Mouse (Mus musculus): Measurements from ENCODE around the gene Ube2d3. TPM values are rescaled to one million over a fixed set of nuclear protein-coding genes. Genes with fewer than 3 reads are reported as not detected.
"Not testable (repeated sequence)": the region's sequence is repeated elsewhere in the genome, so short reads cannot be mapped to it uniquely, and the experiment has no call there.

Ube2d3 gene
- total and polyA plus RNA-seq, 2 experiments = 210 to 243 TPM

DNA sequence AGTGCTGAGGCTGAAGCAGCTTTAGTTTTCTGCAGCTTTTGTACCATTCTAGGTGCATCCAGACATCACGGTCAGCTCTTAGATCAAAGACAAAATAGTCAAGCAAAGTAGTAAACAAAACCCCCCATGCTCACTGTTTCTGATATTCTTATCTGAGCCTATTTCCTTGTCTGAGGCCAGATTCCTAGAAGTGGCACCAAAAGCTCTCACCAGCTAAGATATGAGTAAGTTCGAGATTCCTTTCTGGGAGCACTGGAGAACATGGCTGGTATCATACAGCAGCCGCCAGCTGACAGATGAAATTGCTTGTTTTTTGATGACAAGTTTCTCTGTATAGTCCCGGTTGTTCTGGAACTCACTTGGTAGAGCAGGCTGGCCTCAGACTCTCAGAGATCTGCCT lies 49.9 kb downstream of the Ube2d3 start:
- peaks cover 15% of the 10 kb centered on the region; the same call in 1 of the 2 replicates for H3K79me2 ChIP-seq (ENCODE audit: control insufficient read depth, insufficient read depth, low read length)
- peaks cover 14% of the 10 kb centered on the region for H3K4me1 ChIP-seq (ENCODE audit: control insufficient read depth, insufficient read depth, low read length)
- TF ChIP-seq CTCF (IDR thresholded peaks at IDR 0.05; ENCODE audit: low read depth, low read length) (no peak), POLR2A (IDR thresholded peaks at IDR 0.05; ENCODE audit: extremely low read depth, insufficient read depth, low read length) (no peak)
- no peak overlapping the region for H3K9ac ChIP-seq (ENCODE audit: low read depth, low read length)
- H3K27me3 ChIP-seq (ENCODE audit: control insufficient read depth, insufficient read depth, low read length) = no peaks in the 10 kb centered on the region
- H3K27ac ChIP-seq (replicated peaks; ENCODE audit: insufficient read depth, low read depth, low read length) = no peak overlapping the region
- no peak overlapping the region for H3K4me3 ChIP-seq (ENCODE audit: insufficient read depth, low read depth, low read length)
- DNase-seq (ENCODE audit: extremely low read depth, low read depth, low spot score) = no peak
- no peaks in the 10 kb centered on the region; the same call in 1 of the 2 replicates for H3K36me3 ChIP-seq (ENCODE audit: control insufficient read depth, insufficient read depth, low read length)
- 91% methylated on average over 4 of the region's 4 CpGs for WGBS

DNA sequence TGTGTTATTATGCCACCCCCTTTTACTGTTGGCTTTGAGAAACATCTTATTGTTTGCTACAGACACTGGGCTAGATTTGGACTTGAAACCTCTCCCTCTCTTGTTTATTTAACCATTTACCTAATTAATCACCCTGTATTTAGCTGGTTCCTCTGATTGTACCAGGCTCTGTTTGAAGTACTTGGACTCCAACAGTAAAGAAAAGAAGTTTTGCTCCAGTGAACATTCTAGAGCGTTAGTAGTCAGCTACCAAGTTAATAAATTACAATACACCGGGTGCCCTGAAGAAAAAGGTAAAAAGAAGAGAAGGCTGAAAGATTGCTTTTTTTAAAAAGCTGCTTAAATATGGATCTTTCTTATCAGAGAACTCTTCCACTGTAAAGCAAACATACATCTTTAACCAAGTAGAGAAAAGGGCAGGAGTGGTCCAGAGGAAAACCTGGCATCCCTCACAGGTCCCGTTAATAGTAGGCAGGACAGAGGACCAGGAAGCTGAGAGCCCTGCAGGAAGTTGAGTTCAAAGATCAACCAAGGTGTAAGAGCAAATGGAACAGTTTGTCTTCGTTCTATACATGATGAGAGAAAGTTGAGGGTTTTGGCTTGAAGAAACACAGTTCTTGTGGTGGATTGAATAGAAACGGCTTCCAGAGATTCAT lies 52.0 kb downstream of the Ube2d3 start:
- Histone ChIP-seq H3K4me3 (ENCODE audit: insufficient read depth, low read depth, low read length) (no peak overlapping the region), H3K4me1 (ENCODE audit: control insufficient read depth, insufficient read depth, low read length) (peaks cover 14% of the 10 kb centered on the region), H3K27me3 (ENCODE audit: control insufficient read depth, insufficient read depth, low read length) (no peaks in the 10 kb centered on the region), H3K9ac (ENCODE audit: low read depth, low read length) (no peak overlapping the region), H3K36me3 (ENCODE audit: control insufficient read depth, insufficient read depth, low read length) (no peaks in the 10 kb centered on the region; the same call in 1 of the 2 replicates), H3K79me2 (ENCODE audit: control insufficient read depth, insufficient read depth, low read length) (peaks cover 15% of the 10 kb centered on the region; the same call in 1 of the 2 replicates), H3K27ac (replicated peaks; ENCODE audit: insufficient read depth, low read depth, low read length) (peak overlapping the region; percentile 10)
- DNase-seq (ENCODE audit: extremely low read depth, low read depth, low spot score) = peak; percentile 78
- 34% methylated on average over 5 of the region's 5 CpGs for WGBS
- TF ChIP-seq CTCF (IDR thresholded peaks at IDR 0.05; ENCODE audit: low read depth, low read length) (no peak), POLR2A (IDR thresholded peaks at IDR 0.05; ENCODE audit: extremely low read depth, insufficient read depth, low read length) (no peak)

DNA sequence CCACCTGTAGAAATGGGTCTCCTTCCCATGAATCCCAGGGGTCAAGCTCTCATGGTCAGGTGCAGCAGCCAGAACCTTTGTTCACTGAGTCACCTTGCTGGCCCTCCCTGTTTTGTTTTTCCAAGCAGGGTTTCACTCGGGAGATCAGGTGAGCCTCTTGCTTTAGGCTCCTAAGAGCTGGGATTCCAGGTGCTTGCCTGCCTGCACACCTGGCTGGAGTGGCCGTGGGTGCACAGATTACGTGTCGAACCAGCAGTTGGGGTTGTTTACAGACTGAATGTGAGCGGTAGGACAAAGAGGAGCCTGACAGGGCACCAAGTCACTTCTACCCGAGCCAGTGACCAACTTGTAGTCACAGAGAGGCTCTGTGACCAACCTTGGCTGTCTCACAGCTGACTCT lies 53.2 kb downstream of the Ube2d3 start:
- Histone ChIP-seq H3K4me1 (ENCODE audit: control insufficient read depth, insufficient read depth, low read length) (peaks cover 13% of the 10 kb centered on the region), H3K79me2 (ENCODE audit: control insufficient read depth, insufficient read depth, low read length) (peaks cover 15% of the 10 kb centered on the region; the same call in 1 of the 2 replicates), H3K9ac (ENCODE audit: low read depth, low read length) (no peak overlapping the region), H3K36me3 (ENCODE audit: control insufficient read depth, insufficient read depth, low read length) (no peaks in the 10 kb centered on the region; the same call in 1 of the 2 replicates), H3K27me3 (ENCODE audit: control insufficient read depth, insufficient read depth, low read length) (no peaks in the 10 kb centered on the region), H3K4me3 (ENCODE audit: insufficient read depth, low read depth, low read length) (no peak overlapping the region), H3K27ac (replicated peaks; ENCODE audit: insufficient read depth, low read depth, low read length) (peak overlapping the region; percentile 10; the same call in 1 of the 2 replicates)
- peak; percentile 42 for DNase-seq (ENCODE audit: extremely low read depth, low read depth, low spot score)
- TF ChIP-seq POLR2A (IDR thresholded peaks at IDR 0.05; ENCODE audit: extremely low read depth, insufficient read depth, low read length) (no peak), CTCF (IDR thresholded peaks at IDR 0.05; ENCODE audit: low read depth, low read length) (no peak)
- 61% methylated on average over 6 of the region's 6 CpGs for WGBS

DNA sequence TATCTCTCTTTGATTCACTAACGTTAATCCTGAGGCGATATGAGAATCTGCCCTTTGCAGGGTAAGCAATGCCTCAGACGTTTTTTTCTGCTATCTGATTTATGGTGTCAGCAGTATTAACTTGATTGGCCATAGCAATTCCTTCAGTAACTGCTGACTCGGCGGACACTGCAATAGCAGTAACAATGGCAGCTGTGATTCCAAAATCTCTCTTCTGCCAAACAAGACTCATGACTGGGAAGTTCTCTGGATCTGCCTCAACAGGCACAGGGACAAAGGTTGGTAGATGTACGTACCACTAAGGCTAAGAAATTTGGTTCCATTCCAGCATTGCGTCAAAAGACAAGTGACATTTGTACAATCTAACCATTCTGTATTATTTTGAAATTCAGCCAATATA lies 55.4 kb downstream of the Ube2d3 start:
- H3K4me3 ChIP-seq (ENCODE audit: insufficient read depth, low read depth, low read length); H3K27me3 ChIP-seq (ENCODE audit: control insufficient read depth, insufficient read depth, low read length); H3K36me3 ChIP-seq (ENCODE audit: control insufficient read depth, insufficient read depth, low read length); H3K27ac ChIP-seq (replicated peaks; ENCODE audit: insufficient read depth, low read depth, low read length); H3K9ac ChIP-seq (ENCODE audit: low read depth, low read length): not testable (repeated sequence)
- H3K4me1 ChIP-seq (ENCODE audit: control insufficient read depth, insufficient read depth, low read length) = peaks cover 10% of the 10 kb centered on the region
- H3K79me2 ChIP-seq (ENCODE audit: control insufficient read depth, insufficient read depth, low read length) = peaks cover 11% of the 10 kb centered on the region; the same call in 1 of the 2 replicates
- WGBS = 68% methylated on average over 7 of the region's 7 CpGs
- peak; percentile 49 for DNase-seq (ENCODE audit: extremely low read depth, low read depth, low spot score)

DNA sequence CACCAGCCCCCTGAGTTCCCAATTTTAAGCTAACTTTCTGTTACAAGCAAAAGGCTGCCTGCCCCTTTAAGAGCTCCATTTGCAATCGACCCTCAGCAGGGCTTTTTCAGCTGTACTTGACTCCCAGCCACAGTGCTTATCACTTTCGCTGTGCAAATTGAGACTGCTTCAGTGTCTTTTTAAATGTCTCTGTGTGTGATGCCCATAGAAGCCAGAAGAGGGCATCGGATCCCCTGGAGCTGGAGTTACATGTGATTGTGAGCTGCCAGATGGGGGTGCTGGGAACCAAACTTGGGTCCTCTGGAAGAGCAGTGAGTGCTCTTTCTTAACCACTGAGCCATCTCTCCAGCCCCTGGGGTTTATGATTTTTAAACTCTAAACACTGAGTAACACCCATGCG lies 60.0 kb downstream of the Ube2d3 start:
- WGBS = 82% methylated on average over 4 of the region's 4 CpGs

DNA sequence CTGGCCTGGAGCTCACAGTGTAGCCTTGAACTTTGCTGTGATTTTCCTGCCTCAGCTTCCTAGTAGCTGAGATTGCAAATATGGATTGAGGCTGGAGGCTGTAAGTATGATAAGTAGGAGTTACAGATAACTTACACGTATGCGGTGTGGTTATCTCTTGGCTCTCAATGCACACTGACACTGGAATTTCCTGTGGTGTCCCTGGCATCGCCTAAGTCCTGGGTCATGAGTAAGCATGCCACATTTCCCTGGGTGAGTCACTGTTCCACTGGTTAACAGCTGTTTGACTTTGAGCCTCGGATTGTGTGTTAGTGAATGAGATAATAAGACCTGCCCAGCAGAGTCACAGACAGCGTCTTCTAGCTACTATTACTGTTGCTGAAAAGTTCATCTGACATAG lies 60.9 kb downstream of the Ube2d3 start:
- no peak overlapping the region for H3K9ac ChIP-seq (ENCODE audit: low read depth, low read length)
- no peaks in the 10 kb centered on the region for H3K36me3 ChIP-seq (ENCODE audit: control insufficient read depth, insufficient read depth, low read length)
- WGBS = 15% methylated on average over 5 of the region's 5 CpGs
- DNase-seq (ENCODE audit: extremely low read depth, low read depth, low spot score) = peak; percentile 66
- TF ChIP-seq CTCF (IDR thresholded peaks at IDR 0.05; ENCODE audit: low read depth, low read length) = no peak
- TF ChIP-seq POLR2A (IDR thresholded peaks at IDR 0.05; ENCODE audit: extremely low read depth, insufficient read depth, low read length) = no peak
- H3K27ac ChIP-seq (replicated peaks; ENCODE audit: insufficient read depth, low read depth, low read length) = peak overlapping the region; percentile 8
- no peaks in the 10 kb centered on the region for H3K27me3 ChIP-seq (ENCODE audit: control insufficient read depth, insufficient read depth, low read length)
- H3K4me1 ChIP-seq (ENCODE audit: control insufficient read depth, insufficient read depth, low read length) = peaks cover 19% of the 10 kb centered on the region; the same call in 1 of the 2 replicates
- H3K4me3 ChIP-seq (ENCODE audit: insufficient read depth, low read depth, low read length) = no peak overlapping the region
- peaks cover 15% of the 10 kb centered on the region; the same call in 1 of the 2 replicates for H3K79me2 ChIP-seq (ENCODE audit: control insufficient read depth, insufficient read depth, low read length)

More for the DNA sequence above, 60.0 kb downstream of the Ube2d3 start:
- not testable (repeated sequence) for H3K27ac ChIP-seq (replicated peaks; ENCODE audit: insufficient read depth, low read depth, low read length); DNase-seq (ENCODE audit: extremely low read depth, low read depth, low spot score); H3K4me3 ChIP-seq (ENCODE audit: insufficient read depth, low read depth, low read length); H3K27me3 ChIP-seq (ENCODE audit: control insufficient read depth, insufficient read depth, low read length); H3K36me3 ChIP-seq (ENCODE audit: control insufficient read depth, insufficient read depth, low read length); H3K9ac ChIP-seq (ENCODE audit: low read depth, low read length)
- Histone ChIP-seq H3K79me2 (ENCODE audit: control insufficient read depth, insufficient read depth, low read length) (peaks cover 15% of the 10 kb centered on the region; the same call in 1 of the 2 replicates), H3K4me1 (ENCODE audit: control insufficient read depth, insufficient read depth, low read length) (peaks cover 19% of the 10 kb centered on the region; the same call in 1 of the 2 replicates)
